Mouse (Mus musculus): ENCODE measurements around the gene Igsf10.

Gene Igsf10

GRCm38 (mm10) chr3:59290551-59290950 is 53.6 kb downstream of the Igsf10 start:
- no peak for DNase-seq (ENCODE audit: low spot score in 2 of 2)

GRCm38 (mm10) chr3:59278620-59279019 is 65.6 kb downstream of the Igsf10 start:
- no peak for DNase-seq (ENCODE audit: low spot score in 2 of 2)

- DNase-seq (ENCODE audit: low spot score in 2 of 2): no peak
Observed at GRCm38 (mm10) chr3:59278254-59278533, 66.0 kb downstream of the Igsf10 start.

GRCm38 (mm10) chr3:59277502-59278253 is 66.5 kb downstream of the Igsf10 start:
- no peak for DNase-seq (ENCODE audit: low spot score in 2 of 2)

- no peak for DNase-seq (ENCODE audit: low spot score in 2 of 2)
Observed at GRCm38 (mm10) chr3:59270811-59271210, 73.4 kb downstream of the Igsf10 start.

All from frontal cortex, postnatal 10 days (tissue).